Mouse (Mus musculus) neural tube, embryonic 14.5 days (tissue): ENCODE results near the gene Smg7. TPM values are rescaled to one million over a fixed set of nuclear protein-coding genes. Genes with fewer than 3 reads are reported as not detected.

Experiments
- ATAC-seq: fragments of 200-750 bp; cut with Nextera tagmentation; 2 replicates; pipeline ENCODE4 v1.8.0; 2017; ENCODE audit warnings: low read depth, mild to moderate bottlenecking, moderate TSS enrichment, moderate library complexity
- H3K27ac ChIP-seq: fragments of 300-500 bp; sonication (generic); 2 replicates; pipeline ENCODE4 v1.5.1; 2014; ENCODE audit warnings: low read depth, mild to moderate bottlenecking, control low read depth, low read length, moderate library complexity, mixed read lengths
- H3K27me3 ChIP-seq: fragments of 300-500 bp; sonication (generic); 2 replicates; pipeline ENCODE4 v1.6.1; 2014; ENCODE audit warnings: low read length; ENCODE audit not compliant: control insufficient read depth, insufficient read depth
- H3K36me3 ChIP-seq: fragments of 300-500 bp; sonication (generic); 2 replicates; pipeline ENCODE4 v1.6.1; 2014; ENCODE audit warnings: low read length, mixed read lengths; ENCODE audit not compliant: control insufficient read depth, insufficient read depth
- H3K4me1 ChIP-seq: fragments of 300-500 bp; sonication (generic); 2 replicates; pipeline ENCODE4 v1.6.1; 2014; ENCODE audit warnings: low read length; ENCODE audit not compliant: control insufficient read depth, insufficient read depth
- H3K4me2 ChIP-seq: fragments of 300-500 bp; sonication (generic); 2 replicates; pipeline ENCODE4 v1.6.1; 2014; ENCODE audit warnings: mild to moderate bottlenecking, low read depth, low read length, control low read depth
- H3K4me3 ChIP-seq: fragments of 300-500 bp; sonication (generic); 2 replicates; pipeline ENCODE4 v1.5.1; 2014; ENCODE audit warnings: low read depth, low read length, control low read depth, mixed read lengths
- H3K9ac ChIP-seq: fragments of 300-500 bp; sonication (generic); replicated peaks from 2 replicates; pipeline ENCODE4 v1.6.1; 2014; ENCODE audit warnings: low read depth, mild to moderate bottlenecking, control low read depth, low read length, mixed read lengths
- H3K9me3 ChIP-seq: fragments of 300-500 bp; sonication (generic); 2 replicates; pipeline ENCODE4 v1.6.1; 2016; ENCODE audit warnings: low read length; ENCODE audit not compliant: control insufficient read depth
- WGBS: fragments of 180-500 bp; shearing (Covaris S2); extraction: QIAGEN DNeasy Blood & Tissue Kit; methylation state at CpG from one replicate; pipeline ENCODE4 v1.1.7; 2014; 5-methylcytosine and 5-hydroxymethylcytosine counted together
- polyA plus RNA-seq: library from polyadenylated mRNA; unstranded; fragments of >200 nt; fragmentation: Nextera tagmentation; extraction: Ambion mirVana; gene quantifications from 2 replicates; pipeline ENCODE4 v1.2.1, GENCODE M21; 2014

The Smg7 gene
- polyA plus RNA-seq, 1 experiment from 2014 or later, result 43.7 TPM

DNA sequence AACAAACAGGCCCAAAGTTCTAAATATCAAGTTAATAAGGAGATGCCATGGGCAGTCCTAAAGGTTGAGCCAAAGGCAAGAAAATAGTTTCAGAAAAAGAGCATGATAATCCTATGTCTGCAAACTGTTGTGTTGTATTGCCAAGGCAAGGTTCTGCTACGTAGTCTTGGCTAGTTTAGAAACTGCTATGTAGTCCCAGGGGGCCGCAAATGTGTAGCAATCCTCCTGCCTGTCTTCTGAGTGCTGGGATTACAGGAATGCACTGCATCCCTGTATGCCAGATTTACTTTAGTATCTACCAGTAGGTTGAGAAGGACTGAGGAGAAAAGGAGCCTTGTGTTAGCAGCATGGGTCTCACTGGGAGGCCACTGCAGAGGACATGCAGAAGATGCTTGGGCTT is 55.6 kb downstream of the Smg7 start:
- H3K4me3 ChIP-seq, result no peak overlapping the region
- peaks cover 60% of the 10 kb centered on the region for H3K36me3 ChIP-seq
- WGBS, result 87% methylated on average over 2 of the region's 2 CpGs

DNA sequence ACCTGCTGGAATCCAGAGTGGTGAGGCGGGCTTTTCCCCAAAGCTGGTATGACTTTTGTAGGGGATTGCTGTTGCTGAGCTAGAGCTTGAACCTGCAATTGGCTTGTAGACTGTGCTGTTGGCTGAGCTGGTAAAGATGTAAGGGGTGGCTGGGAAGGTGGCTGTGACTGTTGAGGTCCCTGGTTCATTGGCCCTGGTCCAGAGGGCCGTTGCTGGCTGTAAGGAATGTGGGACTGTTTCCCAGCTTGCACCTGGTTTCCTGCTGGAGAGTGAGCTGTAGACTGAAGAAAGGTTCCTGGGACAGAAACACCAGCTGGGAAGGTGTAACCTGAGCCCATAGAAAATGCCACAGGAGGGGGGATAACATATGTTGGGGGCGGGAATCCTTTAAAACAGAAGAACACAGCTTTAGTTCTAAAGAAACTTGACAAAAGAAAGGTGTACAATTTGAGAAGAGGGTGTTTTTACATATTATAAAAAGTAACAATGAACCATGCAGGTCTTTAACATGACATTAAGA is 57.2 kb downstream of the Smg7 start:
- H3K4me1 ChIP-seq, result no peaks in the 10 kb centered on the region
- 88% methylated on average over 3 of the region's 3 CpGs for WGBS
- no peak for ATAC-seq
- H3K27ac ChIP-seq, result no peak overlapping the region
- no peaks in the 10 kb centered on the region for H3K27me3 ChIP-seq
- H3K9ac ChIP-seq, result no peak overlapping the region
- H3K36me3 ChIP-seq, result peaks cover 71% of the 10 kb centered on the region
- no peak overlapping the region for H3K4me2 ChIP-seq
- H3K9me3 ChIP-seq, result no peaks in the 10 kb centered on the region
- H3K4me3 ChIP-seq, result no peak overlapping the region

More for the DNA sequence above, 55.6 kb downstream of the Smg7 start:
- Histone ChIP-seq H3K9me3 (no peaks in the 10 kb centered on the region), H3K27ac (no peak overlapping the region), H3K4me2 (no peak overlapping the region), H3K27me3 (no peaks in the 10 kb centered on the region), H3K9ac (no peak overlapping the region), H3K4me1 (no peaks in the 10 kb centered on the region)
- ATAC-seq, result no peak

DNA sequence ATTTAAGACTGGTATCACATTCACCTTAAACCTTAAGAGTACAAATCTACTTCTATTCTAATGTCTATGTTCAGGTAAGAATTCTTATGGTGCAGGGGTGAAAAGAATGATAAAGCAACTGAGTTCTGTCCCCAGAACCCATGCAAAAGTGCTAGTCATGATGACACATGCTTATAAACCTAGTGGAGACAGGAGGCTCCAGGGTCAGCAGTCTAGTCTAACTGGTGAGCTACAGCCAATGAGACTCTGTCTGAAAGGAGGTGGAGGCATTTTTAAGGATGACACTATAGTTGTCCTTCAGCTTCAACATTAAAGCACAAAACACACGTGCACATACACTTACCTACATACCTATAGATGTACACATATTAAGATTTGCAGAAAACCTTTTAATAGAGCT is 57.8 kb downstream of the Smg7 start:
- WGBS, result 97% methylated on average over 1 of the region's 1 CpGs

DNA sequence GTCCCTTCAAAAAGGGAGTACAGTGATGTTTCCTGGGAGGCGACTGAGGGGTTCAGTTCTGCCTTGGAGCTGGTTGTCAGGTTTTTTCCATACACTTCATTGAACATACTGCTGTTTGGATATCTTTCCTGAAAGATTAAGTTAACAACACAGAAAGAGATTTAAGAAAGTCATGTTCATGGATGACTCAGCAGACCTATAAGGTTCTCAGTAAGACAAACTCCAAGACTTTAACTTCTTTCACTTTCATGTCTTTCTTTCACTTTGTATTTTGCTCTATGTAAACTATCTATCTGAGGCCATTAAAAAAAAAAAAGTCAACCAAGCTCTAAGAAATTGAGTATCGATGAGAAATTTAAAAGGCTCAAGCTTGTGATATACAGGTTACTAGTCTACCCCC is 61.4 kb downstream of the Smg7 start:
- Histone ChIP-seq H3K4me2 (no peak overlapping the region), H3K9ac (no peak overlapping the region), H3K4me1 (no peaks in the 10 kb centered on the region), H3K27me3 (no peaks in the 10 kb centered on the region), H3K9me3 (no peaks in the 10 kb centered on the region), H3K4me3 (no peak overlapping the region), H3K36me3 (peaks cover 68% of the 10 kb centered on the region), H3K27ac (no peak overlapping the region)
- no peak for ATAC-seq
- 93% methylated on average over 2 of the region's 2 CpGs for WGBS

More for the DNA sequence above, 57.8 kb downstream of the Smg7 start:
- no peaks in the 10 kb centered on the region for H3K9me3 ChIP-seq
- H3K27me3 ChIP-seq, result no peaks in the 10 kb centered on the region
- no peak overlapping the region for H3K27ac ChIP-seq
- H3K4me1 ChIP-seq, result no peaks in the 10 kb centered on the region
- no peak overlapping the region for H3K9ac ChIP-seq
- peaks cover 76% of the 10 kb centered on the region for H3K36me3 ChIP-seq
- H3K4me2 ChIP-seq, result no peak overlapping the region
- no peak overlapping the region for H3K4me3 ChIP-seq
- no peak for ATAC-seq

DNA sequence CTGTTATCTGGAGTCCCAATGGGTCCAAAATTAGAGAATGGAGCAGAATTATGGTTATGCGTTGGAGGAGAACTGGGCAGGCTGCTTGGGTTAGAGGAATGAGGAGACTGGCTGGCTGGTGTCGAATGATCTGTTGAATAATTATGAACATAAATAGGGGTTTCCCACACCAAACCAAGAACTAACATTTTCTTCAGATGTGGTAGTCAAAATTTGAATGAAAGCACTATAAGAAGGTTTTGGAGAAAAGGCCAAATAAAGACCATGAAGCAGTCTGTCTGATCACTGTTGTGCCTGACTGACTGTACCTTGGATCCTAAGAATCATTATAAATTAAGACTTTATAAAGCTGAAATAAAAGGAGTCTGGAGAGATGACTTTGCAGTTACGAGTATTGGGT is 62.1 kb downstream of the Smg7 start:
- H3K9ac ChIP-seq, result no peak overlapping the region
- H3K27me3 ChIP-seq, result no peaks in the 10 kb centered on the region
- WGBS, result 93% methylated on average over 3 of the region's 3 CpGs
- no peaks in the 10 kb centered on the region for H3K4me1 ChIP-seq
- no peak overlapping the region for H3K4me3 ChIP-seq
- H3K36me3 ChIP-seq, result peaks cover 63% of the 10 kb centered on the region
- H3K9me3 ChIP-seq, result no peaks in the 10 kb centered on the region
- H3K4me2 ChIP-seq, result no peak overlapping the region
- no peak for ATAC-seq
- H3K27ac ChIP-seq, result no peak overlapping the region

DNA sequence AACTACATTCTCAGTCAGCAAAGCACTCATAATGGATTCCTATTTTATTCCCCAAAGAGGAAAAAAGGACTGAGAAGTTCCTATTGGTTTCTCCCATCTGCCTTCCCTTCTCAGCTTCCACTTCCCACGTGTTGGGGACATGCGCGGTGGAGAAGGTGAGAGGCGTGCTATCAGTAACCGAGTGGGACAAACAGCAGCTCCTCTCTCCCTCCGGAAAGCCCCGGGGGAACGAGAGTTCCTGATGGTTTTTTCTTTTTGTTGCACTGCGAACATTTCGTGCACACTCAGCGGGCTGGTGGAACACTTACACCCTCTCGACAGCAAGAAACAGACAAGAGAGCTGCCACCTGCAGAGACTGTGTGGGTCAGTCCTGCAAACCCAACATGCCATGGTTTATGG is 63.6 kb downstream of the Smg7 start:
- no peak overlapping the region for H3K9ac ChIP-seq
- no peak overlapping the region for H3K4me2 ChIP-seq
- H3K9me3 ChIP-seq, result no peaks in the 10 kb centered on the region
- H3K4me3 ChIP-seq, result no peak overlapping the region
- no peak overlapping the region for H3K27ac ChIP-seq
- no peaks in the 10 kb centered on the region for H3K27me3 ChIP-seq
- 91% methylated on average over 12 of the region's 12 CpGs for WGBS
- H3K4me1 ChIP-seq, result no peaks in the 10 kb centered on the region
- no peak for ATAC-seq
- H3K36me3 ChIP-seq, result peaks cover 50% of the 10 kb centered on the region

DNA sequence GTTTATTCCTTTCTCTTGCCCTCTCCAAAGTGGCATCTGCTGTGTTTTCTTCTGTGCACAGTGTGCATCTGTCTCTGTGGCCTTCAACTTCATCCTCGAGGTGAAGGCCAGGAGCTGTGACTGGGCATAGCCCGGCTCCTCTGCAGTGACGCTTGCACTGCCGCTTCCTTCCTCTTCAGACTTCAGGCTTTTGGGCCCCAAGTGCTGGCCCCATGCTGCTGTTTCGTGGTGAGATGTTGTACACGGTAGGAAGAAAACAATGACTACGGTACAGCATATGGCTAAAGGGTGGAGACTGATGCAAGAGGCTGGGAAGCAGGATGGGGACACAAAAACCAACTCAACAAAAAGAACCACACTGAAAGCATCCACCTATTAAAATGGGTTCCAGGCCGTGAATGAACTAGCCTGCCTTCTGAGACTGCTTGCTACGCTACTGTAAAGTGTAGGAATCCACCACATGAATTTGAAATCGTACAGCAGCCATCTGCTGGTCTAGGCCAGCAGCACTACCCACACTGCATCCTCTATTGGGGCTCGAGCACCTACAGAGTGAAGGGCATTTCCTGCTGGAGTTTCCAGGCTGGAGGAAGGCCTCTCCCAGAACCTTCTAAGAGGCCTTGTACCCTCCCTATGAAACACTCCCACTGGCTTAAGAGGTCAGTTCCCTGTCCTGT is 64.3 kb downstream of the Smg7 start:
- 70% methylated on average over 11 of the region's 11 CpGs for WGBS
- no peak overlapping the region for H3K27ac ChIP-seq
- no peak overlapping the region for H3K4me2 ChIP-seq

DNA sequence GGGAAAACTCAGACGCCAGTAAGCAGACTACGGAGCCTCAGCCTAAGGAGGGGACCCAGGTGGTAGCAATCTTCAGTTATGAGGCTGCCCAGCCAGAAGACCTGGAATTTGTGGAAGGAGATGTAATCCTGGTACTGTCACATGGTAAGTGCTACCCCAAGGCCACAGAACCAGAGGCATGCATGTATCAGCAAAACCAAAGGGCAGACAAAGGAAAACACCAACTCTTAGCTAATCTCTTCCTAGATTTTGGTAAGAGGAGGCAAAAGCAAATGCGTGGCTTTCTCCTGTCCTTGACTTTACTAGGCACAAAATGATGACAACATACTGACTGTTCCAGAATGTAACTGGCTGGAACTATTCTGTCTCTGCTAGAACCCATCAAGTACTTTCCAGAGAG is 67.4 kb downstream of the Smg7 start:
- WGBS, result 88% methylated on average over 3 of the region's 3 CpGs
- ATAC-seq, result no peak

More for the DNA sequence above, 64.3 kb downstream of the Smg7 start:
- ATAC-seq, result no peak
- H3K27me3 ChIP-seq, result no peaks in the 10 kb centered on the region
- H3K4me3 ChIP-seq, result no peak overlapping the region
- H3K36me3 ChIP-seq, result peaks cover 43% of the 10 kb centered on the region
- no peaks in the 10 kb centered on the region for H3K4me1 ChIP-seq
- no peak overlapping the region for H3K9ac ChIP-seq
- no peaks in the 10 kb centered on the region for H3K9me3 ChIP-seq

DNA sequence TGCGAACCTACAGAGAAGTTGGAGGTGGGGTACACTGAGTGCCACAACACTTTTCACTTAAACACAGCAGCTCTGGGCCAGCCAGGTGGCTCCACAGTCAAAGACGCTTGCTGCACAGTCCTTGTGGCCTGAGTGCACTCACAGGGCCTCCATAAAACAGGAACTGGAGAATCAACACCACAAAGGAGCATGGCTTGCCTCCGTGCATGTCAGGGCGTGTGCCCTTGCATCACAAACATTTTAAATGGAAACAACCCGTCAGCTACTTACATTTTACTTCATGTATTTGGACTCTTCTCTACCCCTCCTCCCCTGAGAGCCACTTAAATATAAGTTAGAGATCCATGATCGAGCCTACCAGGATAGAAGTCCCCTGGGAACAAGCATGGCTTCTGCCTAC is 70.1 kb downstream of the Smg7 start:
- H3K4me1 ChIP-seq, result no peaks in the 10 kb centered on the region
- H3K27ac ChIP-seq, result no peak overlapping the region
- no peak overlapping the region for H3K4me3 ChIP-seq
- H3K4me2 ChIP-seq, result no peak overlapping the region
- no peaks in the 10 kb centered on the region for H3K9me3 ChIP-seq
- H3K27me3 ChIP-seq, result no peaks in the 10 kb centered on the region
- WGBS, result 82% methylated on average over 6 of the region's 6 CpGs
- no peak overlapping the region for H3K9ac ChIP-seq
- no peak for ATAC-seq
- H3K36me3 ChIP-seq, result no peaks in the 10 kb centered on the region; the same call in none of the 2 replicates

More for the DNA sequence above, 67.4 kb downstream of the Smg7 start:
- H3K4me1 ChIP-seq, result no peaks in the 10 kb centered on the region
- no peak overlapping the region for H3K4me3 ChIP-seq
- peaks cover 20% of the 10 kb centered on the region for H3K36me3 ChIP-seq
- no peak overlapping the region for H3K27ac ChIP-seq
- H3K4me2 ChIP-seq, result no peak overlapping the region
- no peak overlapping the region for H3K9ac ChIP-seq
- H3K9me3 ChIP-seq, result no peaks in the 10 kb centered on the region
- H3K27me3 ChIP-seq, result no peaks in the 10 kb centered on the region
